ENCODE assay signal across 29 mouse cellular contexts in the genomic region with DNA sequence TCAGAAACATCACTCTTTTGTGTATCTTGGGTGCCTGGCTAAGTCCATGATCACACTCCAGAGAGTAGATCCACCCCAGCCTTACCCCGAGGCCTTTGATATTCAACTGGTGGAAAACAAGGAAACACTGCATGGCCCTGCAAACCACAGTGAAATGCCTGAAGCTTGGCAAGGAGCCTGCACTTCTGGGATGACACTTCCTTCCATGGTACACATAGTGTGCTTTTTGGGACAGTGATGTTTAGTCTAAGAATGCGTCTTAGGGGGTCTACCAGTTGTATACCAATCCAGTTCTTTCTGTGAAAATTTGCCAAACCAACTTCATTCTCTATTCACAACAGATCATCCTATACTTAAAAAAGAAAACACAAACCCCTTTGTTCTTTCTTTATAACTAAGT.
DNase-seq lines count a peak whose midpoint lies in the region; ATAC-seq and TF ChIP-seq lines count a peak whose summit lies in the region.
"Had no signal": no experiment of that assay in that cellular context is flagged by ENCODE, and none has a peak within 500 bp of the region (broad histone marks: within the 10 kb centered on the region; RNA-seq: fewer than 3 reads in every experiment).

No protein-coding gene starts in this region.

- 77% methylated on average over 2 of the region's 2 CpGs for WGBS in lung, embryonic 14.5 days
- 80% methylated on average over 2 of the region's 2 CpGs for WGBS in lung, adult 2 months
- WGBS in lung, embryonic 16.5 days: 67% methylated on average over 2 of the region's 2 CpGs

- peak; percentile 53 for DNase-seq in lung, embryonic 14.5 days
- DNase-seq in lung, adult 2 months: no peak
- no peak for DNase-seq in lung, postnatal 36 days
- peak; percentile 37 for DNase-seq in lung, postnatal 10 days
- no peak for DNase-seq in lung, postnatal 25 days (ENCODE audit: low spot score)
- peak; percentile 32 for DNase-seq in Muller cell, postnatal 12 days (ENCODE audit: inconsistent ontology term)
- DNase-seq: adrenal gland, adult 8-10 months; adrenal gland, postnatal 14 days; adrenal gland, postnatal 36 days; B cell, adult 2 months; cerebellum, adult 11 months; cerebellum, adult 18-20 months; cerebellum, adult 8-10 months; cerebellum, adult 9-11 months; cerebellum, postnatal 14 days; cerebellum, postnatal 36 days; embryo, embryonic 11 days had no signal

- no peaks in the 10 kb centered on the region for H3K36me3 ChIP-seq in lung, embryonic 14.5 days (ENCODE audit: insufficient read depth)
- H3K36me3 ChIP-seq in lung, embryonic 16.5 days (ENCODE audit: control insufficient read depth, insufficient read depth, low read length): no peaks in the 10 kb centered on the region
- H3K36me3 ChIP-seq: embryonic facial prominence, embryonic 13.5 days; embryonic facial prominence, embryonic 15.5 days; forebrain, embryonic 10.5 days; forebrain, embryonic 12.5 days; G1E had no signal

- H3K4me3 ChIP-seq in lung, embryonic 14.5 days (ENCODE audit: low read depth, low read length): no peak overlapping the region
- H3K4me3 ChIP-seq in lung, adult 2 months (replicated peaks; ENCODE audit: extremely low read depth, low read depth, low read length): no peak overlapping the region
- H3K4me3 ChIP-seq in lung, embryonic 16.5 days (ENCODE audit: low read length): no peak overlapping the region
- H3K4me3 ChIP-seq: embryonic facial prominence, embryonic 13.5 days; embryonic facial prominence, embryonic 15.5 days; erythroblast, embryonic 14.5 days; forebrain, embryonic 10.5 days; forebrain, embryonic 12.5 days had no signal

- no peak for TF ChIP-seq POLR2A in lung, adult 2 months (IDR thresholded peaks at IDR 0.05; ENCODE audit: borderline replicate concordance, extremely low read depth, low read depth, low read length)

- no peaks in the 10 kb centered on the region for H3K27me3 ChIP-seq in lung, embryonic 14.5 days (ENCODE audit: insufficient read depth, low read length)
- H3K27me3 ChIP-seq in lung, embryonic 16.5 days (ENCODE audit: control insufficient read depth, insufficient read depth, low read depth, low read length): no peaks in the 10 kb centered on the region
- H3K27me3 ChIP-seq: CH12.LX; embryonic facial prominence, embryonic 13.5 days; embryonic facial prominence, embryonic 15.5 days; forebrain, embryonic 12.5 days had no signal

- no peak overlapping the region for H3K9ac ChIP-seq in lung, embryonic 14.5 days
- H3K9ac ChIP-seq in lung, embryonic 16.5 days (ENCODE audit: low read length): no peak overlapping the region
- H3K9ac ChIP-seq: embryonic facial prominence, embryonic 13.5 days; embryonic facial prominence, embryonic 15.5 days; forebrain, embryonic 12.5 days had no signal

- no peak for TF ChIP-seq CTCF in lung, embryonic 14.5 days (IDR thresholded peaks at IDR 0.05; ENCODE audit: low read depth)
- no peak for TF ChIP-seq CTCF in lung, adult 2 months (IDR thresholded peaks at IDR 0.05; ENCODE audit: insufficient read depth, low read length)

- H3K4me1 ChIP-seq in lung, embryonic 14.5 days (ENCODE audit: insufficient read depth): no peaks in the 10 kb centered on the region; the same call in 1 of the 2 replicates
- H3K4me1 ChIP-seq in lung, adult 2 months (ENCODE audit: control insufficient read depth, insufficient read depth, low read length): no peaks in the 10 kb centered on the region
- H3K4me1 ChIP-seq in lung, embryonic 16.5 days (replicated peaks; ENCODE audit: control insufficient read depth, insufficient read depth, low read length): 0 out of 2 replicates have a peak, but pooled peaks cover 5% of the 10 kb centered on the region
- H3K4me1 ChIP-seq: embryonic facial prominence, embryonic 13.5 days; embryonic facial prominence, embryonic 15.5 days had no signal

- no peak overlapping the region for H3K4me2 ChIP-seq in lung, embryonic 14.5 days
- no peak overlapping the region for H3K4me2 ChIP-seq in lung, embryonic 16.5 days (ENCODE audit: low read depth, low read length)
- H3K4me2 ChIP-seq: embryonic facial prominence, embryonic 13.5 days; embryonic facial prominence, embryonic 15.5 days; forebrain, embryonic 12.5 days had no signal

- ATAC-seq in lung, embryonic 14.5 days (ENCODE audit: insufficient read depth): peak; percentile 66
- peak; percentile 69 for ATAC-seq in lung, embryonic 16.5 days (ENCODE audit: low read depth)
- no peak for ATAC-seq in cerebellum, adult (ENCODE audit: insufficient number of reproducible peaks, low FRiP score, low TSS enrichment)
- ATAC-seq: CD4-positive, CD25-positive, alpha-beta regulatory T cell, adult 4 months; forebrain, embryonic 14.5 days; forebrain, embryonic 16.5 days had no signal

- H3K9me3 ChIP-seq in lung, embryonic 14.5 days (ENCODE audit: low read depth, low read length): no peaks in the 10 kb centered on the region
- H3K9me3 ChIP-seq in lung, embryonic 16.5 days (ENCODE audit: control insufficient read depth, low read length): no peaks in the 10 kb centered on the region
- H3K9me3 ChIP-seq: embryonic facial prominence, embryonic 13.5 days; embryonic facial prominence, embryonic 15.5 days; forebrain, embryonic 10.5 days; forebrain, embryonic 12.5 days had no signal

- no peak overlapping the region for H3K27ac ChIP-seq in lung, embryonic 14.5 days (ENCODE audit: low read depth)
- H3K27ac ChIP-seq in lung, embryonic 16.5 days (ENCODE audit: low read length): peak overlapping the region; percentile 3; the same call in 1 of the 2 replicates
- H3K27ac ChIP-seq: embryonic facial prominence, embryonic 13.5 days; embryonic facial prominence, embryonic 15.5 days; forebrain, embryonic 10.5 days; forebrain, embryonic 12.5 days had no signal

Comparison
In these comparisons a context has a peak if more than half of its experiments do, and no peak if none do; other contexts are left out.
1. DNase-seq: peak in lung, embryonic 14.5 days (single experiment), lung, postnatal 10 days (single experiment) and Muller cell, postnatal 12 days (single experiment); none in lung, adult 2 months (single experiment), lung, postnatal 36 days (single experiment) and lung, postnatal 25 days (single experiment).